12 mouse cellular contexts compared by ENCODE assay signal in genomic region chr1:185472025-185472720, GRCm38 (mm10). TPM values are rescaled to one million over a fixed set of nuclear protein-coding genes. Genes with fewer than 3 reads are reported as not detected.
A peak's percentile ranks its signal among the peaks of the same experiment; 100 is the strongest.
DNase-seq lines count a peak whose midpoint lies in the region; ATAC-seq and TF ChIP-seq lines count a peak whose summit lies in the region.
"Had no signal": no experiment of that assay in that cellular context is flagged by ENCODE, and none has a peak within 500 bp of the region (broad histone marks: within the 10 kb centered on the region; RNA-seq: fewer than 3 reads in every experiment).

No protein-coding gene starts in this region.

- no peak overlapping the region; the same call in 1 of the 2 replicates for H3K27ac ChIP-seq in lung, embryonic 14.5 days (ENCODE audit: low read depth)
- H3K27ac ChIP-seq in cortical plate, adult 2 months (ENCODE audit: insufficient read depth, low read length) = peak overlapping the region; percentile 70
- no peak overlapping the region for H3K27ac ChIP-seq in limb, embryonic 14.5 days (replicated peaks; ENCODE audit: low read depth, low read length)
- H3K27ac ChIP-seq in kidney, adult 2 months (ENCODE audit: insufficient read depth, low read depth, low read length) = no peak overlapping the region

- intact Hi-C loops in left cerebral cortex, postnatal 14 days (cut with DNase I) = no loop called here

- TF ChIP-seq POLR2A in cortical plate, adult 2 months (IDR thresholded peaks at IDR 0.05; ENCODE audit: extremely low read depth, insufficient read depth, low read length) = no peak
- TF ChIP-seq POLR2A in limb, embryonic 14.5 days (IDR thresholded peaks at IDR 0.05; ENCODE audit: borderline replicate concordance, extremely low read depth, insufficient read depth, insufficient read length) = no peak
- TF ChIP-seq POLR2A in kidney, adult 2 months (IDR thresholded peaks at IDR 0.05; ENCODE audit: low read depth, low read length) = no peak

- WGBS in lung, embryonic 14.5 days = 41% methylated on average over 8 of the region's 8 CpGs
- 34% methylated on average over 8 of the region's 8 CpGs for WGBS in limb, embryonic 14.5 days
- WGBS in kidney, adult 2 months = 80% methylated on average over 8 of the region's 8 CpGs

- no peak for TF ChIP-seq CTCF in lung, embryonic 14.5 days (IDR thresholded peaks at IDR 0.05; ENCODE audit: low read depth)
- TF ChIP-seq CTCF in cortical plate, adult 2 months (IDR thresholded peaks at IDR 0.05; ENCODE audit: extremely low read depth, insufficient read depth, low read length) = no peak
- no peak for TF ChIP-seq CTCF in kidney, adult 2 months (conservative IDR thresholded peaks at IDR 0.05; ENCODE audit: insufficient read depth, insufficient read length, low read depth, low read length)

- DNase-seq in lung, embryonic 14.5 days = no peak
- DNase-seq in lung, postnatal 14 days = no peak
- DNase-seq in limb, embryonic 14.5 days (ENCODE audit: low spot score) = peak; percentile 17
- peak; percentile 32 to 58 for DNase-seq in spleen, postnatal 36 days (ENCODE audit: low spot score in 2 of 2)
- DNase-seq in kidney, adult 2 months = no peak
- DNase-seq in gastrocnemius, adult 8-10 months (ENCODE audit: low spot score in 2 of 2) = no peak
- no peak for DNase-seq in left cerebral cortex, postnatal 14 days (ENCODE audit: low spot score in 2 of 2)
- DNase-seq: adrenal gland, postnatal 10 days; kidney, adult 18-20 months; thymus, postnatal 25 days had no signal

- H3K27me3 ChIP-seq in lung, embryonic 14.5 days (ENCODE audit: insufficient read depth, low read length) = no peaks in the 10 kb centered on the region
- H3K27me3 ChIP-seq in limb, embryonic 14.5 days (ENCODE audit: control insufficient read depth, insufficient read depth, low read length) = no peaks in the 10 kb centered on the region
- H3K27me3 ChIP-seq in kidney, adult 2 months (replicated peaks; ENCODE audit: control insufficient read depth, insufficient read depth, low read length) = no peaks in the 10 kb centered on the region

- no peaks in the 10 kb centered on the region for H3K9me3 ChIP-seq in lung, embryonic 14.5 days (ENCODE audit: low read depth, low read length)
- no peaks in the 10 kb centered on the region for H3K9me3 ChIP-seq in limb, embryonic 14.5 days (ENCODE audit: control insufficient read depth, low read length)

- no peaks in the 10 kb centered on the region for H3K36me3 ChIP-seq in lung, embryonic 14.5 days (ENCODE audit: insufficient read depth)
- H3K36me3 ChIP-seq in limb, embryonic 14.5 days (ENCODE audit: control insufficient read depth, insufficient read depth, low read length) = no peaks in the 10 kb centered on the region
- no peaks in the 10 kb centered on the region for H3K36me3 ChIP-seq in kidney, adult 2 months (ENCODE audit: control insufficient read depth, insufficient read depth, low read length)

- peak; percentile 70 for ATAC-seq in lung, embryonic 14.5 days (ENCODE audit: insufficient read depth)
- ATAC-seq in limb, embryonic 14.5 days (ENCODE audit: low FRiP score, low read depth) = no peak

- no peak overlapping the region for H3K4me2 ChIP-seq in lung, embryonic 14.5 days
- H3K4me2 ChIP-seq in limb, embryonic 14.5 days (replicated peaks; ENCODE audit: low read depth, low read length, severe bottlenecking) = no peak overlapping the region

- H3K9ac ChIP-seq in lung, embryonic 14.5 days = no peak overlapping the region
- H3K9ac ChIP-seq in limb, embryonic 14.5 days (ENCODE audit: low read depth, low read length, severe bottlenecking) = no peak overlapping the region

- no peaks in the 10 kb centered on the region for H3K4me1 ChIP-seq in lung, embryonic 14.5 days (ENCODE audit: insufficient read depth)
- H3K4me1 ChIP-seq in cortical plate, adult 2 months (ENCODE audit: control insufficient read depth, insufficient read depth, low read length) = no peaks in the 10 kb centered on the region
- H3K4me1 ChIP-seq in limb, embryonic 14.5 days (ENCODE audit: control insufficient read depth, insufficient read depth, low read length) = peaks cover 4% of the 10 kb centered on the region; the same call in 1 of the 2 replicates
- no peaks in the 10 kb centered on the region for H3K4me1 ChIP-seq in kidney, adult 2 months (ENCODE audit: control insufficient read depth, insufficient read depth, low read length)

- H3K4me3 ChIP-seq in lung, embryonic 14.5 days (ENCODE audit: low read depth, low read length) = no peak overlapping the region
- H3K4me3 ChIP-seq in cortical plate, adult 2 months (ENCODE audit: insufficient read depth, low read length) = no peak overlapping the region
- no peak overlapping the region for H3K4me3 ChIP-seq in limb, embryonic 14.5 days (replicated peaks; ENCODE audit: low read length)
- H3K4me3 ChIP-seq in kidney, adult 2 months (ENCODE audit: insufficient read depth, low read depth, low read length) = no peak overlapping the region

RNA-seq across cellular contexts. Expression of gene Slc30a10, which starts 17.5 kb away (rescaled TPM):
- polyA plus RNA-seq in lung, embryonic 14.5 days (2014; fragmentation: Nextera tagmentation; extraction: Ambion mirVana) = 0.09 TPM in 1 of 2 replicates, not detected in the other
- 11.4 and 12.0 TPM in 2 replicates for polyA plus RNA-seq in cortical plate, adult 2 months (2012; rRNA removed)
- polyA plus RNA-seq in limb, embryonic 14.5 days (2012; rRNA removed) = 0.70 and 0.74 TPM in 2 replicates
- polyA plus RNA-seq in limb, embryonic 14.5 days (2014; fragmentation: Nextera tagmentation; extraction: Ambion mirVana) = 0.26 and 0.36 TPM in 2 replicates
- 0.01 TPM in 1 of 2 replicates, not detected in the other for polyA plus RNA-seq in kidney, adult 2 months (2012; rRNA removed)
- not detected for total RNA-seq in gastrocnemius, adult 8-10 months (2022)
- 10 to 100 TPM; 11.2 to 12.5 TPM for total RNA-seq in left cerebral cortex, postnatal 14 days (2021)
- total RNA-seq: heart, adult 8-10 months had no signal

Comparison
In these comparisons a context has a peak if more than half of its experiments do, and no peak if none do; other contexts are left out.
1. DNase-seq: peak in limb, embryonic 14.5 days (single experiment) and spleen, postnatal 36 days (2 of 2); none in lung, embryonic 14.5 days (single experiment), lung, postnatal 14 days (single experiment), kidney, adult 2 months (single experiment), gastrocnemius, adult 8-10 months (0 of 2) and left cerebral cortex, postnatal 14 days (0 of 2).